Mouse (Mus musculus) megakaryocyte, embryonic 14.5 days (primary cell): ENCODE results near the gene Ssbp2.

ENCODE experiments used
- FLI1 ChIP-seq: IDR thresholded peaks from 2 replicates; pipeline ENCODE4 v1.6.1; 2012; ENCODE audit warnings: low read length, inconsistent platforms, mixed read lengths
- GATA1 ChIP-seq: IDR thresholded peaks from 3 replicates; pipeline ENCODE4 v1.6.1; 2012; ENCODE audit warnings: mixed read lengths, low read length, inconsistent platforms, borderline replicate concordance

- TF ChIP-seq FLI1 (no peak), GATA1 (no peak)
Measured at GRCm38 (mm10) chr13:91437931-91438330, 22.2 kb upstream of the Ssbp2 start.
